Mouse (Mus musculus): ENCODE measurements around the gene Mpst. TPM values are rescaled to one million over a fixed set of nuclear protein-coding genes. Genes with fewer than 3 reads are reported as not detected.
A peak's percentile ranks its signal among the peaks of the same experiment; 100 is the strongest.

Mpst gene
- 2.1 and 2.4 TPM in 2 replicates for polyA plus RNA-seq (2015; fragmentation: Nextera tagmentation; extraction: Ambion mirVana)

- peak; percentile 84 for ATAC-seq (ENCODE audit: insufficient number of reproducible peaks, low FRiP score, low TSS enrichment, low read depth)
- Histone ChIP-seq H3K9me3 (no peaks in the 10 kb centered on the region), H3K36me3 (no peaks in the 10 kb centered on the region), H3K27ac (peak within 1 kb of the TSS; percentile 93), H3K27me3 (peaks cover 40% of the 10 kb centered on the region), H3K4me2 (peak within 1 kb of the TSS; percentile 91), H3K4me1 (peaks cover 61% of the 10 kb centered on the region), H3K9ac (peak within 1 kb of the TSS; percentile 57), H3K4me3 (peak within 1 kb of the TSS; percentile 63)
- WGBS, result under 1% methylated on average over 40 of the region's 40 CpGs
Observed at GRCm38 (mm10) chr15:78406293-78406934, at the start of gene Mpst. TSS of gene Mpst (plus strand) at chr15:78406416.

- no peaks in the 10 kb centered on the region for H3K4me1 ChIP-seq
- no peak overlapping the region for H3K9ac ChIP-seq
- no peak overlapping the region for H3K4me2 ChIP-seq
- no peak for ATAC-seq (ENCODE audit: insufficient number of reproducible peaks, low FRiP score, low TSS enrichment, low read depth)
- H3K4me3 ChIP-seq, result no peak overlapping the region
- no peak overlapping the region for H3K27ac ChIP-seq
- no peaks in the 10 kb centered on the region for H3K9me3 ChIP-seq
- peaks cover 10% of the 10 kb centered on the region for H3K27me3 ChIP-seq
- H3K36me3 ChIP-seq, result no peaks in the 10 kb centered on the region
- WGBS, result 37% methylated on average over 2 of the region's 2 CpGs
Observed at GRCm38 (mm10) chr15:78365916-78366315, 40.3 kb upstream of the Mpst start.

GRCm38 (mm10) chr15:78366875-78367274 is 39.3 kb upstream of the Mpst start:
- WGBS, result 68% methylated on average over 8 of the region's 8 CpGs
- Histone ChIP-seq H3K4me2 (no peak overlapping the region), H3K9ac (no peak overlapping the region), H3K9me3 (no peaks in the 10 kb centered on the region), H3K4me1 (no peaks in the 10 kb centered on the region), H3K27me3 (peaks cover 10% of the 10 kb centered on the region), H3K27ac (no peak overlapping the region), H3K4me3 (no peak overlapping the region), H3K36me3 (no peaks in the 10 kb centered on the region)
- no peak for ATAC-seq (ENCODE audit: insufficient number of reproducible peaks, low FRiP score, low TSS enrichment, low read depth)

GRCm38 (mm10) chr15:78367811-78368210 is 38.4 kb upstream of the Mpst start:
- H3K4me1 ChIP-seq, result no peaks in the 10 kb centered on the region
- no peak overlapping the region for H3K9ac ChIP-seq
- H3K27ac ChIP-seq, result no peak overlapping the region
- H3K36me3 ChIP-seq, result no peaks in the 10 kb centered on the region
- peaks cover 10% of the 10 kb centered on the region for H3K27me3 ChIP-seq
- ATAC-seq (ENCODE audit: insufficient number of reproducible peaks, low FRiP score, low TSS enrichment, low read depth), result no peak
- H3K9me3 ChIP-seq, result no peaks in the 10 kb centered on the region
- H3K4me2 ChIP-seq, result no peak overlapping the region
- H3K4me3 ChIP-seq, result no peak overlapping the region
- 57% methylated on average over 3 of the region's 3 CpGs for WGBS

- peaks cover 10% of the 10 kb centered on the region for H3K27me3 ChIP-seq
- no peak overlapping the region for H3K9ac ChIP-seq
- no peak for ATAC-seq (ENCODE audit: insufficient number of reproducible peaks, low FRiP score, low TSS enrichment, low read depth)
- H3K9me3 ChIP-seq, result no peaks in the 10 kb centered on the region
- H3K4me2 ChIP-seq, result no peak overlapping the region
- H3K4me1 ChIP-seq, result no peaks in the 10 kb centered on the region
- 11% methylated on average over 8 of the region's 8 CpGs for WGBS
- H3K36me3 ChIP-seq, result no peaks in the 10 kb centered on the region
- H3K4me3 ChIP-seq, result no peak overlapping the region
- H3K27ac ChIP-seq, result no peak overlapping the region
Observed at GRCm38 (mm10) chr15:78368926-78369346, 37.3 kb upstream of the Mpst start.

- Histone ChIP-seq H3K27me3 (peaks cover 10% of the 10 kb centered on the region), H3K9ac (no peak overlapping the region), H3K4me1 (no peaks in the 10 kb centered on the region), H3K36me3 (no peaks in the 10 kb centered on the region), H3K4me2 (no peak overlapping the region), H3K4me3 (no peak overlapping the region), H3K27ac (no peak overlapping the region), H3K9me3 (no peaks in the 10 kb centered on the region)
- no peak for ATAC-seq (ENCODE audit: insufficient number of reproducible peaks, low FRiP score, low TSS enrichment, low read depth)
- 77% methylated on average over 1 of the region's 1 CpGs for WGBS
Observed at GRCm38 (mm10) chr15:78369641-78370040, 36.6 kb upstream of the Mpst start.

GRCm38 (mm10) chr15:78372796-78373195 is 33.4 kb upstream of the Mpst start:
- no peaks in the 10 kb centered on the region for H3K36me3 ChIP-seq
- no peak overlapping the region for H3K4me3 ChIP-seq
- no peak overlapping the region for H3K4me2 ChIP-seq
- no peak overlapping the region for H3K9ac ChIP-seq
- peaks cover 7% of the 10 kb centered on the region for H3K27me3 ChIP-seq
- 53% methylated on average over 3 of the region's 3 CpGs for WGBS
- no peak overlapping the region for H3K27ac ChIP-seq
- H3K9me3 ChIP-seq, result no peaks in the 10 kb centered on the region
- no peak for ATAC-seq (ENCODE audit: insufficient number of reproducible peaks, low FRiP score, low TSS enrichment, low read depth)
- H3K4me1 ChIP-seq, result no peaks in the 10 kb centered on the region

GRCm38 (mm10) chr15:78374204-78374603 is 32.0 kb upstream of the Mpst start:
- 59% methylated on average over 3 of the region's 3 CpGs for WGBS
- Histone ChIP-seq H3K27ac (no peak overlapping the region), H3K4me3 (no peak overlapping the region), H3K9ac (no peak overlapping the region), H3K36me3 (no peaks in the 10 kb centered on the region), H3K27me3 (peaks cover 7% of the 10 kb centered on the region), H3K9me3 (no peaks in the 10 kb centered on the region), H3K4me1 (no peaks in the 10 kb centered on the region), H3K4me2 (no peak overlapping the region)
- ATAC-seq (ENCODE audit: insufficient number of reproducible peaks, low FRiP score, low TSS enrichment, low read depth), result no peak

GRCm38 (mm10) chr15:78377859-78378258 is 28.4 kb upstream of the Mpst start:
- Histone ChIP-seq H3K9me3 (no peaks in the 10 kb centered on the region), H3K4me2 (no peak overlapping the region), H3K4me1 (no peaks in the 10 kb centered on the region), H3K27me3 (no peaks in the 10 kb centered on the region), H3K4me3 (no peak overlapping the region), H3K9ac (no peak overlapping the region), H3K27ac (no peak overlapping the region), H3K36me3 (no peaks in the 10 kb centered on the region)
- no peak for ATAC-seq (ENCODE audit: insufficient number of reproducible peaks, low FRiP score, low TSS enrichment, low read depth)
- 80% methylated on average over 10 of the region's 10 CpGs for WGBS

- Histone ChIP-seq H3K36me3 (no peaks in the 10 kb centered on the region), H3K9ac (no peak overlapping the region), H3K27me3 (no peaks in the 10 kb centered on the region), H3K9me3 (no peaks in the 10 kb centered on the region), H3K27ac (no peak overlapping the region), H3K4me2 (no peak overlapping the region), H3K4me1 (no peaks in the 10 kb centered on the region), H3K4me3 (no peak overlapping the region)
- WGBS, result 80% methylated on average over 10 of the region's 10 CpGs
- ATAC-seq (ENCODE audit: insufficient number of reproducible peaks, low FRiP score, low TSS enrichment, low read depth), result no peak
Observed at GRCm38 (mm10) chr15:78378556-78378955, 27.7 kb upstream of the Mpst start.

- 70% methylated on average over 2 of the region's 2 CpGs for WGBS
- no peak overlapping the region for H3K4me2 ChIP-seq
- no peak overlapping the region for H3K4me3 ChIP-seq
- no peak overlapping the region for H3K27ac ChIP-seq
- H3K9ac ChIP-seq, result no peak overlapping the region
- H3K4me1 ChIP-seq, result no peaks in the 10 kb centered on the region; the same call in 1 of the 2 replicates
- H3K36me3 ChIP-seq, result no peaks in the 10 kb centered on the region
- no peaks in the 10 kb centered on the region for H3K27me3 ChIP-seq
- no peak for ATAC-seq (ENCODE audit: insufficient number of reproducible peaks, low FRiP score, low TSS enrichment, low read depth)
- H3K9me3 ChIP-seq, result no peaks in the 10 kb centered on the region
Observed at GRCm38 (mm10) chr15:78380208-78380607, 26.0 kb upstream of the Mpst start.

GRCm38 (mm10) chr15:78380741-78381140 is 25.5 kb upstream of the Mpst start:
- Histone ChIP-seq H3K27me3 (no peaks in the 10 kb centered on the region), H3K36me3 (no peaks in the 10 kb centered on the region), H3K27ac (no peak overlapping the region), H3K9ac (no peak overlapping the region), H3K4me1 (no peaks in the 10 kb centered on the region; the same call in 1 of the 2 replicates), H3K9me3 (no peaks in the 10 kb centered on the region), H3K4me3 (no peak overlapping the region), H3K4me2 (no peak overlapping the region)
- no peak for ATAC-seq (ENCODE audit: insufficient number of reproducible peaks, low FRiP score, low TSS enrichment, low read depth)
- 70% methylated on average over 4 of the region's 4 CpGs for WGBS

GRCm38 (mm10) chr15:78382115-78382514 is 24.1 kb upstream of the Mpst start:
- H3K4me1 ChIP-seq, result no peaks in the 10 kb centered on the region; the same call in 1 of the 2 replicates
- no peak overlapping the region for H3K4me3 ChIP-seq
- H3K9me3 ChIP-seq, result no peaks in the 10 kb centered on the region
- H3K27ac ChIP-seq, result no peak overlapping the region
- no peaks in the 10 kb centered on the region for H3K36me3 ChIP-seq
- H3K9ac ChIP-seq, result no peak overlapping the region
- H3K4me2 ChIP-seq, result no peak overlapping the region
- 87% methylated on average over 4 of the region's 4 CpGs for WGBS
- H3K27me3 ChIP-seq, result no peaks in the 10 kb centered on the region
- no peak for ATAC-seq (ENCODE audit: insufficient number of reproducible peaks, low FRiP score, low TSS enrichment, low read depth)
